Mouse (Mus musculus) bone marrow, adult 2 months (tissue): ENCODE measurements around the gene Crybg2.

Experiments used
- CTCF ChIP-seq: fragments of 200-500 bp; IDR thresholded peaks from 2 replicates; pipeline ENCODE4 v1.5.1; 2011; ENCODE audit warnings: low read length, control low read depth; ENCODE audit not compliant: control insufficient read depth, insufficient read depth
- POLR2A ChIP-seq: fragments of 200-500 bp; IDR thresholded peaks from 2 replicates; pipeline ENCODE4 v1.6.1; 2011; ENCODE audit warnings: low read depth, mild to moderate bottlenecking, control low read depth, low read length, borderline replicate concordance; ENCODE audit not compliant: control insufficient read depth

DNA sequence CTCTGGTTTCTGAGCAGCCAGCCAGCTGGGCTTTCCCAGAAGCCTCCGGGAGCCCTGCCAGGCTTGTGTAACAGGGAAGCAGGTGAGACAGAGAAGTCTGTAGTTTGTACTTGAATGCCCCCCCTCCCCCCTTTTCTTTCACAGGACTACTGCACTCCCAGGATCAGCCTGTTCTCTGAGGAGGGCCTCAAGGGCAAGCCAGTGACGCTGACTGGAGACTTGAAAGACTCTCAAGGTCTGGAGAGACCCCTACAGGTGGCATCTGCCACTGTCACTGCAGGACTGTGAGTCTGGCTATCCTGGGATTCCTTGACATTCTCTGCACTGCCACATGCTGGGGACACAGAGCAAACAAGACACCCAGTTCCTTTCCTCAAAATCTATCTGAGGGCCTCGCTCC lies 18.1 kb downstream of the Crybg2 start:
- TF ChIP-seq CTCF (peak; percentile 56), POLR2A (no peak)
